Mouse (Mus musculus) induced T-regulatory cell, adult 2 months (primary cell): ENCODE data around the gene Cpt1b.
"Not testable (repeated sequence)": the region's sequence is repeated elsewhere in the genome, so short reads cannot be mapped to it uniquely, and the experiment has no call there.

ENCODE experiments used
- DNase-seq: peaks from one replicate; pipeline ENCODE4 v3.0.0-alpha.2; 2012; ENCODE audit warnings: low read depth

Gene Cpt1b

GRCm38 (mm10) chr15:89432946-89433345 is 7.3 kb upstream of the Cpt1b start:
- DNase-seq, result no peak

- DNase-seq, result no peak
These were observed 6.1 kb upstream of the Cpt1b start for GRCm38 (mm10) chr15:89431806-89432205.

GRCm38 (mm10) chr15:89431271-89431670 is 5.6 kb upstream of the Cpt1b start:
- DNase-seq, result peak; percentile 12

- not testable (repeated sequence) for DNase-seq
These were observed 5.1 kb upstream of the Cpt1b start for GRCm38 (mm10) chr15:89430771-89431170.

GRCm38 (mm10) chr15:89430341-89430740 is 4.7 kb upstream of the Cpt1b start:
- no peak for DNase-seq

- peak; percentile 97 for DNase-seq
These were observed 3.9 kb upstream of the Cpt1b start, which contains the start of the genes C730034F03Rik, Gm44502 and Chkb for GRCm38 (mm10) chr15:89429352-89430221. TSS of gene C730034F03Rik (plus strand) at chr15:89429589. TSS of gene Gm44502 (minus strand) at chr15:89429696. TSS of gene Chkb (minus strand) at chr15:89429908.

GRCm38 (mm10) chr15:89428821-89429351 is 3.2 kb upstream of the Cpt1b start:
- DNase-seq, result no peak

- peak; percentile 10 for DNase-seq
These were observed 2.6 kb upstream of the Cpt1b start for GRCm38 (mm10) chr15:89428136-89428790.

GRCm38 (mm10) chr15:89426716-89427115 is 1.1 kb upstream of the Cpt1b start:
- DNase-seq, result no peak

GRCm38 (mm10) chr15:89424621-89425020 is 1.0 kb downstream of the Cpt1b start:
- no peak for DNase-seq

GRCm38 (mm10) chr15:89421938-89422337 is 3.7 kb downstream of the Cpt1b start:
- no peak for DNase-seq

- no peak for DNase-seq
These were observed 10.4 kb downstream of the Cpt1b start for GRCm38 (mm10) chr15:89415282-89415681.

- DNase-seq, result no peak
These were observed 15.5 kb downstream of the Cpt1b start, which contains the start of gene Syce3 for GRCm38 (mm10) chr15:89410118-89410517. TSS of gene Syce3 (minus strand) at chr15:89410503.

GRCm38 (mm10) chr15:89406691-89407090 is 19.0 kb downstream of the Cpt1b start:
- DNase-seq, result no peak

GRCm38 (mm10) chr15:89404831-89405623 is 20.6 kb downstream of the Cpt1b start:
- DNase-seq, result no peak

GRCm38 (mm10) chr15:89402471-89402870 is 23.2 kb downstream of the Cpt1b start:
- no peak for DNase-seq

- DNase-seq, result no peak
These were observed 25.9 kb downstream of the Cpt1b start for GRCm38 (mm10) chr15:89399716-89400115.

- no peak for DNase-seq
These were observed 27.5 kb downstream of the Cpt1b start for GRCm38 (mm10) chr15:89398146-89398545.

- DNase-seq, result no peak
These were observed 28.8 kb downstream of the Cpt1b start for GRCm38 (mm10) chr15:89396883-89397282.

GRCm38 (mm10) chr15:89390081-89390480 is 35.6 kb downstream of the Cpt1b start:
- no peak for DNase-seq

- DNase-seq, result peak; percentile 30
These were observed 38.5 kb downstream of the Cpt1b start for GRCm38 (mm10) chr15:89387127-89387526.

- no peak for DNase-seq
These were observed 41.0 kb downstream of the Cpt1b start, which contains the start of gene Klhdc7b for GRCm38 (mm10) chr15:89384617-89385016. TSS of gene Klhdc7b (plus strand) at chr15:89384917.
